Mouse (Mus musculus) spleen, adult 2 months (tissue): ENCODE results near the gene Arhgap31.

Source experiments
- CTCF ChIP-seq: fragments of 200-500 bp; IDR thresholded peaks from 2 replicates; pipeline ENCODE4 v1.5.1; 2011; ENCODE audit warnings: mild to moderate bottlenecking, inconsistent platforms; ENCODE audit not compliant: insufficient read depth, insufficient read length, insufficient replicate concordance; ENCODE audit errors: extremely low read depth
- POLR2A ChIP-seq: fragments of 200-500 bp; IDR thresholded peaks from 2 replicates; pipeline ENCODE4 v1.6.1; 2011; ENCODE audit warnings: low read depth, low read length, inconsistent platforms

DNA sequence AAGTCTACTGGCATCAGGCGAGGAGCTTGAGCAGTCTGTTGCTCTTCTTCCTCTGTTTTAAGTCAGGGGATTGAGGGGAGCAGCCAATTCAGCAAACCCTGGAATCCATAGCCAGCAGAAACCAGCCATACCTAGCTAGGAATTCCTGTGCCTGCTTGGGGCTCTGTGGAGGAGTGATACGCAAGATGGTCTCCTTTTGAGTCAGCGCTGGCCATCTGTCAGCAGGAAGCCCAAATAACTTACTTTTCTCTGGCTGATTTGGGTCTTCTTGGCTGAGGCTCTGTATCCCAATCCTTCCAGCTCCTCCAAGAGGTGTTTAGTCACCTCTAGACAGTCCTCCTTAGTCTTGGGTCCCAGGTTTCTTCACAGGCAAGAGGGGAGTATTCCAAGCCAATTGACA lies 157.1 kb downstream of the Arhgap31 start:
- TF ChIP-seq POLR2A (no peak), CTCF (no peak)
